Mouse (Mus musculus) hematopoietic stem cell, adult 5-6 weeks (primary cell): ENCODE data around the gene Gm13723. TPM values are rescaled to one million over a fixed set of nuclear protein-coding genes. Genes with fewer than 3 reads are reported as not detected.

Source experiments
- ATAC-seq, 2 experiments: fragments of 125-278 bp in 1 of 2; replicated peaks in 1 of 2; 2 replicates each; pipeline ENCODE4 v1.8.0; 2016 to 2017; ENCODE audit warnings: inconsistent platforms in 2 of 2, mild to moderate bottlenecking in 2 of 2, moderate number of reproducible peaks in 2 of 2, low read depth in 1 of 2, moderate TSS enrichment in 1 of 2; ENCODE audit not compliant: low FRiP score in 2 of 2, poor library complexity in 2 of 2, severe bottlenecking in 2 of 2, insufficient read depth in 1 of 2, low TSS enrichment in 1 of 2
- total RNA-seq: library from RNA; stranded (forward); fragments of 172-1452, 232-1000 nt; gene quantifications from 2 replicates; pipeline ENCODE4 v1.2.3, GENCODE M21; 2017

Gm13723 gene
- not detected in 2 replicates for total RNA-seq

GRCm38 (mm10) chr2:86874702-86875101 is at the start of gene Gm13723:
Gene Gm13723 (minus strand): TSS chr2:86874802.
- ATAC-seq = no peak

GRCm38 (mm10) chr2:86905647-86906046 is 31.0 kb upstream of the Gm13723 start:
- ATAC-seq = no peak

GRCm38 (mm10) chr2:86892116-86892515 is 17.5 kb upstream of the Gm13723 start, which contains the start of gene Olfr1097:
Gene Olfr1097 (minus strand): TSS chr2:86892216.
- no peak for ATAC-seq

- no peak for ATAC-seq
Measured at GRCm38 (mm10) chr2:86851596-86851995, 23.0 kb downstream of the Gm13723 start, which contains the start of gene Olfr1095. Gene Olfr1095 (minus strand): TSS chr2:86851696.

GRCm38 (mm10) chr2:86824363-86824762 is 50.2 kb downstream of the Gm13723 start, which contains the start of gene Olfr1094:
Gene Olfr1094 (plus strand): TSS chr2:86824663.
- ATAC-seq = no peak

Other genes with a start within 250 kb of the Gm13723 start
- gene Olfr1084, start 235.1 kb downstream of the Gm13723 start, total RNA-seq = not detected in 2 replicates
- gene Olfr1085, start 212.8 kb downstream of the Gm13723 start, total RNA-seq = not detected in 2 replicates
- gene Olfr1086, start 194.7 kb downstream of the Gm13723 start, total RNA-seq = not detected in 2 replicates
- gene Olfr1087, start 176.4 kb downstream of the Gm13723 start, total RNA-seq = not detected in 2 replicates
- not detected in 2 replicates for gene Olfr1089, start 141.1 kb downstream of the Gm13723 start, total RNA-seq
- not detected in 2 replicates for gene Olfr1090, start 115.8 kb downstream of the Gm13723 start, total RNA-seq
- gene Olfr1093, start 92.3 kb downstream of the Gm13723 start, total RNA-seq = not detected in 2 replicates
- not detected in 2 replicates for gene Olfr141, start 64.8 kb downstream of the Gm13723 start, total RNA-seq
- not detected in 2 replicates for gene Olfr1094, start 50.1 kb downstream of the Gm13723 start, total RNA-seq
- gene Olfr1095, start 23.1 kb downstream of the Gm13723 start, total RNA-seq = not detected in 2 replicates
- gene Olfr1097, start 17.4 kb upstream of the Gm13723 start, total RNA-seq = not detected in 2 replicates
- not detected in 2 replicates for gene Olfr1098, start 49.7 kb upstream of the Gm13723 start, total RNA-seq
- not detected in 2 replicates for gene Olfr1099, start 85.9 kb upstream of the Gm13723 start, total RNA-seq
- not detected in 2 replicates for gene Olfr1100, start 105.2 kb upstream of the Gm13723 start, total RNA-seq
- not detected in 2 replicates for gene Olfr1101, start 116.4 kb upstream of the Gm13723 start, total RNA-seq
- gene Olfr1102, start 123.6 kb upstream of the Gm13723 start, total RNA-seq = not detected in 2 replicates
- gene Olfr1104, start 152.3 kb upstream of the Gm13723 start, total RNA-seq = not detected in 2 replicates
- not detected in 2 replicates for gene Olfr1105, start 161.7 kb upstream of the Gm13723 start, total RNA-seq
- not detected in 2 replicates for gene Olfr1106, start 177.5 kb upstream of the Gm13723 start, total RNA-seq
- not detected in 2 replicates for gene Olfr1107, start 201.0 kb upstream of the Gm13723 start, total RNA-seq
- gene Olfr1109, start 221.2 kb upstream of the Gm13723 start, total RNA-seq = not detected in 2 replicates
- gene Olfr259, start 239.8 kb upstream of the Gm13723 start, total RNA-seq = not detected in 2 replicates